Mouse (Mus musculus) hindbrain, embryonic 16.5 days (tissue): ENCODE results near the gene Rcan2. TPM values are rescaled to one million over a fixed set of nuclear protein-coding genes. Genes with fewer than 3 reads are reported as not detected.

Experiments used
- ATAC-seq: fragments of 200-750 bp; cut with Nextera tagmentation; 2 replicates; pipeline ENCODE4 v1.8.0; 2017; ENCODE audit warnings: moderate TSS enrichment, moderate library complexity
- H3K27ac ChIP-seq: fragments of 300-500 bp; sonication (generic); 2 replicates; pipeline ENCODE4 v1.5.1; 2014; ENCODE audit warnings: low read depth, mild to moderate bottlenecking, control low read depth, low read length, moderate library complexity
- H3K27me3 ChIP-seq: fragments of 300-500 bp; sonication (generic); replicated peaks from 2 replicates; pipeline ENCODE4 v1.6.1; 2014; ENCODE audit warnings: low read length; ENCODE audit not compliant: control insufficient read depth, insufficient read depth
- H3K36me3 ChIP-seq: fragments of 300-500 bp; sonication (generic); 2 replicates; pipeline ENCODE4 v1.6.1; 2014; ENCODE audit warnings: mild to moderate bottlenecking, low read length, moderate library complexity, mixed read lengths; ENCODE audit not compliant: control insufficient read depth, insufficient read depth
- H3K4me1 ChIP-seq: fragments of 300-500 bp; sonication (generic); 2 replicates; pipeline ENCODE4 v1.6.1; 2014; ENCODE audit warnings: low read depth, low read length; ENCODE audit not compliant: control insufficient read depth, insufficient read depth
- H3K4me2 ChIP-seq: fragments of 300-500 bp; sonication (generic); 2 replicates; pipeline ENCODE4 v1.6.1; 2014; ENCODE audit warnings: mild to moderate bottlenecking, low read length, control low read depth, moderate library complexity
- H3K4me3 ChIP-seq: fragments of 300-500 bp; sonication (generic); 2 replicates; pipeline ENCODE4 v1.5.1; 2014; ENCODE audit warnings: mild to moderate bottlenecking, low read length, control low read depth, moderate library complexity
- H3K9ac ChIP-seq: fragments of 300-500 bp; sonication (generic); 2 replicates; pipeline ENCODE4 v1.6.1; 2014; ENCODE audit warnings: low read depth, mild to moderate bottlenecking, control low read depth, low read length, moderate library complexity
- H3K9me3 ChIP-seq: fragments of 300-500 bp; sonication (generic); 2 replicates; pipeline ENCODE4 v1.6.1; 2014; ENCODE audit warnings: mild to moderate bottlenecking, low read length, moderate library complexity; ENCODE audit not compliant: control insufficient read depth
- WGBS: fragments of 180-500 bp; shearing (Covaris S2); extraction: QIAGEN DNeasy Blood & Tissue Kit; methylation state at CpG from one replicate; pipeline ENCODE4 v1.1.7; 2014; 5-methylcytosine and 5-hydroxymethylcytosine counted together
- polyA plus RNA-seq: library from polyadenylated mRNA; unstranded; fragments of >200 nt; fragmentation: Nextera tagmentation; extraction: Ambion mirVana; gene quantifications from 2 replicates; pipeline ENCODE4 v1.2.1, GENCODE M21; 2015

Rcan2 gene
- polyA plus RNA-seq, 1 experiment from 2014 or later: 136 TPM

DNA sequence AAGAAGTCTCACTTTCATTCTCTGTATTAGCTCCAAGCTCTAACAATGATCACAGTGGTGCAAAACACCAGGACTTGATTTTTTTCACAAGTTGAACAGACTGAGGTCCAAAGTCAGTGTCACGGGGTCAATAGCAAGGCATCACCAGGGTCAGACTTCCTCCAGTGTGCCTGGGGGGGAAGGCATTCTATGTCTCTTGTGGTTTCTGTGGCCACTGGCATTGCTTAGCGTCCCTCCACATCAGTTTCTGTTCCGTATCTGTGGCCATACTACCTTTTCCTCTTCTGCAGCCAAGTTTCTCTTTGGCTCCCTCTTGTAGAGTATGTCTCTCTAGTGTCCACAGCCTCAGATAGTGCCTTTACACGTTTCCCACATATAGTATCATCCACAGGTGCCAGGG, 252.3 kb downstream of the Rcan2 start:
- H3K9ac ChIP-seq: no peak overlapping the region
- no peaks in the 10 kb centered on the region for H3K27me3 ChIP-seq
- ATAC-seq: no peak
- H3K4me3 ChIP-seq: no peak overlapping the region
- H3K9me3 ChIP-seq: no peaks in the 10 kb centered on the region
- H3K4me2 ChIP-seq: no peak overlapping the region
- 77% methylated on average over 4 of the region's 4 CpGs for WGBS
- no peak overlapping the region for H3K27ac ChIP-seq
- no peaks in the 10 kb centered on the region for H3K4me1 ChIP-seq
- H3K36me3 ChIP-seq: no peaks in the 10 kb centered on the region

- Histone ChIP-seq H3K27me3 (no peaks in the 10 kb centered on the region), H3K36me3 (no peaks in the 10 kb centered on the region), H3K4me2 (no peak overlapping the region), H3K27ac (no peak overlapping the region), H3K9ac (no peak overlapping the region), H3K4me1 (no peaks in the 10 kb centered on the region), H3K4me3 (no peak overlapping the region), H3K9me3 (no peaks in the 10 kb centered on the region)
- WGBS: 100% methylated on average over 1 of the region's 1 CpGs
- no peak for ATAC-seq
Observed at GRCm38 (mm10) chr17:44057123-44057522, 256.0 kb downstream of the Rcan2 start.

DNA sequence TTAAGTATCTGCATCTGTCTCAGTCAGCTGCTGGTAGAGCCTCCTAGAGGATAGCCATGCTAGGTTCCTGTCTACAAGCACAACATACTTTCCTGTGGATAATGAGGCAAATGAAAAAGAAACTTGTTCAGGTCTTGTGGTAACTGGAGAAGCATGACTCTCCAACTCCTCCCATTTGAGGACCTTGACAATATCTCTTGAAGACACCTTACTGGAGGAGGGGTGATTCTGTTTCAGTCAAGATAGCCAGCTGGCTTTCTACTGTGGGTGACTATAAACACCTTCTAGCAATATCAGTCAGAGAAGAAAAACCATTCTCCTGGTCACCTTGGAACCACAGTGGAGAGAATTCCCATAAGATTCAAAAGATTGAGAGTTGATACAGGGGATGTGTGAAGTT, 257.0 kb downstream of the Rcan2 start:
- H3K9me3 ChIP-seq: no peaks in the 10 kb centered on the region
- H3K4me1 ChIP-seq: no peaks in the 10 kb centered on the region
- no peaks in the 10 kb centered on the region for H3K36me3 ChIP-seq
- no peaks in the 10 kb centered on the region for H3K27me3 ChIP-seq
- no peak overlapping the region for H3K4me2 ChIP-seq
- ATAC-seq: no peak
- H3K9ac ChIP-seq: no peak overlapping the region
- H3K4me3 ChIP-seq: no peak overlapping the region
- no peak overlapping the region for H3K27ac ChIP-seq

DNA sequence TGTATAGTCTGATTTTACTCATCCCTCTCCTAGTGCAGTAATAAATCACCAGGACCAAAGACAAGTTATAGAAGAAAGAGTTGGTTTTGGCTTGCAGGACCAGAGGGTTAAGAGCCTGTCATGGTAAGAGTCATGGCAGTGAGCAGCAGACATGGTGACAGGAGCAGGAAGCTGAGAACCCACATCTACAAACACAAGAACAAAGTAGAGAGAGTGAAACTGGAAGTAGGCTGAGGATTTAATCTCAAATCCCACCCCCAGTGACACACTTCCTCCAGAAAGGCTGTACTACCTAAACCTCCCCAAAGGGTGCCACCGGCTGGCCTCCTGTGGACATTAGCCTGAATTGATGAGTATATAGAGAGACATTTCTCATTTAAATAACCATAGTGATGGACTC, 259.6 kb downstream of the Rcan2 start:
- no peak overlapping the region for H3K27ac ChIP-seq
- no peak overlapping the region for H3K4me3 ChIP-seq
- H3K36me3 ChIP-seq: no peaks in the 10 kb centered on the region
- H3K4me1 ChIP-seq: no peaks in the 10 kb centered on the region
- H3K9ac ChIP-seq: no peak overlapping the region
- ATAC-seq: no peak
- H3K9me3 ChIP-seq: no peaks in the 10 kb centered on the region
- WGBS: 100% methylated on average over 1 of the region's 1 CpGs
- no peak overlapping the region for H3K4me2 ChIP-seq
- H3K27me3 ChIP-seq: no peaks in the 10 kb centered on the region

DNA sequence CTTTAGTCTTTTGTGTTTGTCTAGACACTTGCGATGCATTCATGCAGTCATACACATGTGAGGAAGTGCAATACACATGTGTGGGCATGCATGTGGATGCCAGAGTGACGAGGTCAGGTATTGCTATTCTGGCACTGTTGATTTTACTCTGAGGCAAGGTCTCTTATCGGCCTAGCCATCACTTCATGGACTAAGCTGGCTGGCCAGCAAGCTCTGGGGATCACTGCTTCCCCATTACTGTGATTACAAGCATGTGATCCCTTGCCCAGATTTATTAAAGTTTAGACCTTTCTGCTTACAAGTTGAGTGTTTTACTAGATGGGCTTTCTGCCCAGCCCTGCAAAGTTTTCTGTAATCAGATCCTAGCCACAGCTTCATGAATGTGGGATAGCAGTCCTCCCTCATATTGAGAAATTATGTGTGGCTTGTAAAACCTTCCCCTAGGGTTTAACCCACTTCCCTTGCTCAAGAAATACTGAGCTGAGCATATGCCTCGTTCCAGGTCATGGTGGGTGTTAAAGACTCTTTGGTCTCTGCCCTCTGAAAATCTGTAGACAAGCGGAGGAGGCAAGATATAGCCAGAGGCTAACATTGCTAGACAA, 260.2 kb downstream of the Rcan2 start:
- H3K4me2 ChIP-seq: no peak overlapping the region
- no peak overlapping the region for H3K9ac ChIP-seq
- 84% methylated on average over 5 of the region's 5 CpGs for WGBS
- no peak overlapping the region for H3K4me3 ChIP-seq
- H3K4me1 ChIP-seq: no peaks in the 10 kb centered on the region
- no peaks in the 10 kb centered on the region for H3K9me3 ChIP-seq
- no peak overlapping the region for H3K27ac ChIP-seq
- no peaks in the 10 kb centered on the region for H3K27me3 ChIP-seq
- H3K36me3 ChIP-seq: no peaks in the 10 kb centered on the region
- ATAC-seq: no peak

GRCm38 (mm10) chr17:44068876-44069275, 267.7 kb downstream of the Rcan2 start:
- Histone ChIP-seq H3K4me1 (no peaks in the 10 kb centered on the region), H3K9ac (no peak overlapping the region), H3K27me3 (no peaks in the 10 kb centered on the region), H3K27ac (no peak overlapping the region), H3K9me3 (no peaks in the 10 kb centered on the region), H3K36me3 (no peaks in the 10 kb centered on the region), H3K4me2 (no peak overlapping the region), H3K4me3 (no peak overlapping the region)
- no peak for ATAC-seq
- WGBS: 78% methylated on average over 6 of the region's 6 CpGs

DNA sequence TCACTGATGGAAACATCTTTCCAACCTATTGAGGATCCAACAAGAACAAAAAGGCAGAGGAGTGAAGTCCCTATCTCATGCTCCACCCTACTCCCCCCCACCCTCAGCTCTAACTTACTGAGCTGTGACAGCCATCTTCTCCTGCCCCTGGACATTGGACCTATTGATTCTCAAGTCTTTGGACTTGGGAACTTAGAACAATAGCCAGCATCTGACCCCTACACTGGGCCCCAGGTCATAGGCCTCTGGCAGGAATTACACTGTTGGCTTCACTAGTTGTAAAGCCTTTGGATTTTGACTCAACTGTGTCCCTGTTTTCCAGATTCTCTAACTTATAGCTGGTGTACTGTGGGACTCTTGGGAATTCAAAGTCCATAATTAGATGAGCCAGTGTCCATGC, 270.5 kb downstream of the Rcan2 start:
- Histone ChIP-seq H3K9me3 (no peaks in the 10 kb centered on the region), H3K27ac (no peak overlapping the region), H3K36me3 (no peaks in the 10 kb centered on the region), H3K9ac (no peak overlapping the region), H3K4me3 (no peak overlapping the region), H3K27me3 (no peaks in the 10 kb centered on the region), H3K4me2 (no peak overlapping the region), H3K4me1 (no peaks in the 10 kb centered on the region)
- ATAC-seq: no peak

DNA sequence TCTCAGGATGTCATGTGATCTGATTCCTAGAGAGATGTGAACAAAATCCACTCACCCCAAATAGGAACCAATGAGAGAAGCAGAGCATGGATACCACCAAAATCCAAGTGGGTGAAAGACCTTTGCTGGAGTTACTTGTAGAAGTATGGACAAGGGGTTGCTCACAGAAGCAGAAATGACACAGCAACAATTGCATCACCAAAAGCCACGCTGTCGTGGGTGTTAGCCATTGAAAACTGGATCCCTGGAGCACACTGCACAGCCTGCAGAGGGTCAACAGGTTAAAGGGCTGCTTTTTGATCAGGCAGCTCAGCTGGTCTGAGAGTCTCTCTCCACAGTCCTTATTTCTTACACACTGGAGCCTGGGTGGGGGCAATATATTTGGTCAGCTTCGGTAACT, 274.4 kb downstream of the Rcan2 start:
- Histone ChIP-seq H3K4me1 (peaks cover 6% of the 10 kb centered on the region), H3K27me3 (no peaks in the 10 kb centered on the region), H3K9ac (no peak overlapping the region), H3K4me2 (no peak overlapping the region), H3K27ac (no peak overlapping the region), H3K36me3 (peaks cover 3% of the 10 kb centered on the region), H3K4me3 (no peak overlapping the region), H3K9me3 (no peaks in the 10 kb centered on the region)
- 66% methylated on average over 3 of the region's 3 CpGs for WGBS
- no peak for ATAC-seq

- peaks cover 8% of the 10 kb centered on the region for H3K36me3 ChIP-seq
Observed at GRCm38 (mm10) chr17:44076051-44076680, 275.0 kb downstream of the Rcan2 start.

More at GRCm38 (mm10) chr17:44076051-44076680, 275.0 kb downstream of the Rcan2 start:
- no peak overlapping the region for H3K4me2 ChIP-seq
- ATAC-seq: no peak
- no peaks in the 10 kb centered on the region for H3K9me3 ChIP-seq
- H3K4me3 ChIP-seq: no peak overlapping the region
- H3K4me1 ChIP-seq: peaks cover 6% of the 10 kb centered on the region
- no peaks in the 10 kb centered on the region for H3K27me3 ChIP-seq
- WGBS: 55% methylated on average over 6 of the region's 6 CpGs
- H3K9ac ChIP-seq: no peak overlapping the region
- no peak overlapping the region for H3K27ac ChIP-seq
